Mouse (Mus musculus) C2C12 (cell line): Measurements from ENCODE around the gene Ppara. TPM values are rescaled to one million over a fixed set of nuclear protein-coding genes. Genes with fewer than 3 reads are reported as not detected.
A peak's percentile ranks its signal among the peaks of the same experiment; 100 is the strongest.

Experiments
- H3K27me3 ChIP-seq: one replicate; pipeline ENCODE4 v1.6.1; 2011; ENCODE audit not compliant: control insufficient read depth, insufficient read depth, insufficient read length
- H3K36me3 ChIP-seq: one replicate; pipeline ENCODE4 v1.6.1; 2011; ENCODE audit not compliant: control insufficient read depth, insufficient read depth
- H3K4me3 ChIP-seq: one replicate; pipeline ENCODE4 v1.5.1; 2011; ENCODE audit warnings: mild to moderate bottlenecking, control low read depth; ENCODE audit not compliant: poor library complexity, insufficient read depth, severe bottlenecking
- H3K79me2 ChIP-seq: one replicate; pipeline ENCODE4 v1.6.1; 2011; ENCODE audit not compliant: control insufficient read depth, insufficient read depth
- H3K79me3 ChIP-seq: one replicate; pipeline ENCODE4 v1.6.1; 2011; ENCODE audit warnings: low read depth, control low read depth
- H3ac ChIP-seq: one replicate; pipeline ENCODE3; 2011; ENCODE audit warnings: low read depth; ENCODE audit not compliant: control insufficient read depth, insufficient read length
- CEBPB ChIP-seq: IDR thresholded peaks from one replicate; pipeline ENCODE4 v1.6.1; 2011; ENCODE audit warnings: low read depth, mild to moderate bottlenecking, control low read depth, moderate library complexity
- CTCF ChIP-seq: IDR thresholded peaks from one replicate; pipeline ENCODE4 v1.5.1; 2011; ENCODE audit not compliant: control insufficient read depth, insufficient read depth, insufficient read length
- FOSL1 ChIP-seq: IDR thresholded peaks from one replicate; pipeline ENCODE4 v1.8.0; 2011; ENCODE audit warnings: mild to moderate bottlenecking, low read length; ENCODE audit not compliant: poor library complexity, insufficient read depth, severe bottlenecking
- MAX ChIP-seq: IDR thresholded peaks from one replicate; pipeline ENCODE4 v1.6.1; 2011; ENCODE audit warnings: mild to moderate bottlenecking, control low read depth
- MYOD1 ChIP-seq: IDR thresholded peaks from one replicate; pipeline ENCODE4 v1.6.1; 2011; ENCODE audit warnings: low read depth; ENCODE audit not compliant: control insufficient read depth, insufficient read length
- MYOG ChIP-seq: IDR thresholded peaks from one replicate; pipeline ENCODE4 v1.6.1; 2011; ENCODE audit not compliant: control insufficient read depth, insufficient read length; ENCODE audit errors: extremely low read depth
- USF1 ChIP-seq: IDR thresholded peaks from one replicate; pipeline ENCODE4 v1.6.1; 2011; ENCODE audit warnings: low read depth, mild to moderate bottlenecking, control low read depth, moderate library complexity
- microRNA-seq: library from miRNA; unstranded; fragments of <30 nt; microRNA quantifications from one replicate; pipeline ENCODE4, GENCODE M21; 2019; ENCODE audit warnings: borderline microRNAs expressed
- polyA plus RNA-seq: library from polyadenylated mRNA; unstranded; fragments of >200 nt; fragmentation: generic; extraction: Trizol; gene quantifications from one replicate; pipeline ENCODE4 v1.2.1, GENCODE M21; 2012; ENCODE audit warnings: missing spikeins

The Ppara gene
- polyA plus RNA-seq, 1 experiment, result 0.08 TPM

- Histone ChIP-seq H3K36me3 (no peaks in the 10 kb centered on the region), H3ac (no peak overlapping the region), H3K27me3 (peaks cover 65% of the 10 kb centered on the region), H3K4me3 (no peak overlapping the region), H3K79me3 (no peaks in the 10 kb centered on the region), H3K79me2 (no peaks in the 10 kb centered on the region)
- no peak for TF ChIP-seq USF1
- TF ChIP-seq MYOD1, result no peak
- no peak for TF ChIP-seq CEBPB
- no peak for TF ChIP-seq MAX
- TF ChIP-seq MYOG, result no peak
- no peak for TF ChIP-seq CTCF
- TF ChIP-seq FOSL1, result no peak
These were observed 107.1 kb downstream of the Ppara start for GRCm38 (mm10) chr15:85841796-85842360.

DNA sequence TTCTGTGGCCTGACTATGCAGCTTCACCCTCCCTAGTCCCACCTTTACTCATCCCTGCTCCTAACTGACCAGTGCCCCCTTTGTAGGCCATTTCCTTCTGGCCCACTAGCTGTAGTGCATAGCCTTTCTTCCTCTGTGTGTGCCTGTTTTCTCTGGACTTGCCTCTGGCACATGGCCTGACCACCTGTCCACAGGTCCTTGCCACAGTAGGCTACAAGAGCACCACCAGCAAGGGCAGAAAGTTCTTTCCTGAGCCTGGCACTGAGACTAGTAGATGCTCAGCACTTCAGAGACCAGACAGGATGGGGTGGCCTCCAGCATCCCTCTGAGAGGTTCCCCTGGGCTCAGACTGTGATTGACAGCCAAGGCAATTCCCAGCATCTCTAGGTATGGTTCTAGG lies 110.3 kb downstream of the Ppara start:
- TF ChIP-seq CEBPB, result no peak
- no peak for TF ChIP-seq MAX
- TF ChIP-seq FOSL1, result no peak
- TF ChIP-seq USF1, result no peak
- TF ChIP-seq MYOG, result no peak
- TF ChIP-seq CTCF, result no peak
- no peak for TF ChIP-seq MYOD1
- no peaks in the 10 kb centered on the region for H3K79me2 ChIP-seq
- H3K79me3 ChIP-seq, result no peaks in the 10 kb centered on the region
- no peaks in the 10 kb centered on the region for H3K36me3 ChIP-seq
- peaks cover 68% of the 10 kb centered on the region for H3K27me3 ChIP-seq
- no peak overlapping the region for H3K4me3 ChIP-seq
- H3ac ChIP-seq, result no peak overlapping the region

DNA sequence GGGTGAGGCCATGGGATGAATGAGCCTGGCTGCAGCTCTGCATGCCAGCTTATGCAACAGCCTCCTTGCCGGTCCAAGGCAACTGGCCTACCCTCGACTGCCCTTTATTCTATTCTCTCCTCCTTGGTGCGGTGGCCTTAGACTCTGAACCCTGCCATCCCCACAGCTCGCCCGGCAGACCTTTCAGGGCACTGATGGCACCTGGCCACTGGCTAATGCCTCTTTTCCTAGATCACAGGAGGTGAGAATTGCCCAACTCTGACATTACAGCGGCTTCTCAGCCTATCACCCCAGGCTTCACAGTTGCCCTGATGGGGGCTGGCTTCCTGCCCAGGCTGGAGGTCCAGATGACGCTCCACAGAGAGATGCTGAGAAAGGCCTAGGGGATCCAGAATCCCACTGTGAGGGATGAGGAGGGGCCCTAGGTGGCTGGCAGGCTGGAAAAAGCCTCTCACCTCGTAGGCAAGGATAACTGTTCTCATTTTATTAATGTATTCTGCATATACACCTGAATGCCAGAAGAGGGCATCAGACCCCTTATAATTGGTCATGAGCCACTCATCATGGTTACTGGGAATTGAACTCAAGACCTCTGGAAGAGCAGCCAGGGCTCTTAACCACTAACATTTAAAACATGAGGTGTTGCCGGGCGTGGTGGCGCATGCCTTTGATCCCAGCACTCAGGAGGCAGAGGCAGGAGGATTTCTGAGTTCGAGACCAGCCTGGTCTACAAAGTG lies 117.0 kb downstream of the Ppara start:
- Histone ChIP-seq H3K79me3 (no peaks in the 10 kb centered on the region), H3ac (no peak overlapping the region), H3K4me3 (no peak overlapping the region), H3K36me3 (no peaks in the 10 kb centered on the region), H3K79me2 (no peaks in the 10 kb centered on the region), H3K27me3 (peaks cover 75% of the 10 kb centered on the region)
- TF ChIP-seq FOSL1, result no peak
- no peak for TF ChIP-seq MAX
- TF ChIP-seq USF1, result no peak
- TF ChIP-seq CTCF, result no peak
- TF ChIP-seq CEBPB, result no peak

Small RNA genes within 50 kb of the gene (microRNA-seq; reads per million reads assigned to microRNA genes)
- gene Mirlet7b, result 17,446 reads per million, percentile 97 among the genes with 10 or more reads in this experiment
- gene Mirlet7c-2, result 118 reads per million, percentile 74 among the genes with 10 or more reads in this experiment

Other genes starting within 250 kb of the Ppara start
- gene 7530416G11Rik, start 231.8 kb upstream of the Ppara start, polyA plus RNA-seq, result not detected
- gene Wnt7b, start 152.5 kb upstream of the Ppara start, polyA plus RNA-seq, result 2.5 TPM
- 17.0 TPM for gene Cdpf1, start 76.7 kb downstream of the Ppara start, polyA plus RNA-seq
- not detected for gene Pkdrej, start 86.8 kb downstream of the Ppara start, polyA plus RNA-seq
- 0.07 TPM for gene Ttc38, start 97.3 kb downstream of the Ppara start, polyA plus RNA-seq
- 60.7 TPM for gene Gtse1, start 124.8 kb downstream of the Ppara start, polyA plus RNA-seq
- gene Trmu, start 144.3 kb downstream of the Ppara start, polyA plus RNA-seq, result 10.4 TPM